Mouse (Mus musculus): ENCODE measurements around the gene Etv3.

DNA sequence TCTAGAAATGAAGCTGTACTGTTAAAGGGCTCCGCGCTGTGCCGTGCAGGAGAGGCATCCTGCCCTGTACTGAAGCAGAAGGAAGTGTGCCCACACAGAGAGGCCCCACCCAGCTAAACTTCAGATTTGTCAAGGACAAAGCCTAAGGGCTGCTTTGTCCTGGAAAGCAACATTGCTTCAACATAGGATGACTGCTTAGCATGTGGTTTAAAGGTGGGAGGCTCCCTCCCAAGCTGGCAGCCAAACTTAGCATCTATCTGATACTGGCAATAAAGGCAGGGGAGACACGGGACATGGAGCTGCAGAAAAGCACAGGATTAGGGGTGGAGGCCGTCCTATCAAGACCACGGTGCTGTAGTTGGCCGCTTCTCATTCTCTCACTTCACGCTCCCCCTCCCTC, 24.1 kb upstream of the Etv3 start:
- TF ChIP-seq POLR2A (IDR thresholded peaks at IDR 0.05; ENCODE audit: borderline replicate concordance, control insufficient read depth, low read depth, low read length) (no peak), CTCF (IDR thresholded peaks at IDR 0.05; ENCODE audit: control insufficient read depth, insufficient read depth, low read length) (no peak)
